Mouse (Mus musculus): ENCODE results near the gene Ly6g6c.

The Ly6g6c gene

GRCm38 (mm10) chr17:35064951-35065947 lies at the start of gene Ly6g6c:
Gene Ly6g6c, plus strand, starts transcription at chr17:35065388.
- ATAC-seq (ENCODE audit: insufficient number of reproducible peaks, low FRiP score, low TSS enrichment), result no peak

GRCm38 (mm10) chr17:35016376-35016775 lies 48.8 kb upstream of the Ly6g6c start, which contains the start of gene Vwa7:
Gene Vwa7, plus strand, starts transcription at chr17:35016579.
- ATAC-seq (ENCODE audit: insufficient number of reproducible peaks, low FRiP score, low TSS enrichment), result 0 out of 2 replicates have a peak, but pooled peaks have one; percentile 17

- no peak for ATAC-seq (ENCODE audit: insufficient number of reproducible peaks, low FRiP score, low TSS enrichment)
These were observed 48.1 kb upstream of the Ly6g6c start for GRCm38 (mm10) chr17:35016791-35017705.

GRCm38 (mm10) chr17:35017706-35018030 lies 47.5 kb upstream of the Ly6g6c start:
- no peak for ATAC-seq (ENCODE audit: insufficient number of reproducible peaks, low FRiP score, low TSS enrichment)

- no peak for ATAC-seq (ENCODE audit: insufficient number of reproducible peaks, low FRiP score, low TSS enrichment)
These were observed 47.0 kb upstream of the Ly6g6c start for GRCm38 (mm10) chr17:35018171-35018570.

GRCm38 (mm10) chr17:35019894-35020293 lies 45.3 kb upstream of the Ly6g6c start:
- no peak for ATAC-seq (ENCODE audit: insufficient number of reproducible peaks, low FRiP score, low TSS enrichment)

- no peak for ATAC-seq (ENCODE audit: insufficient number of reproducible peaks, low FRiP score, low TSS enrichment)
These were observed 44.6 kb upstream of the Ly6g6c start for GRCm38 (mm10) chr17:35020551-35020950.

- ATAC-seq (ENCODE audit: insufficient number of reproducible peaks, low FRiP score, low TSS enrichment), result 0 out of 2 replicates have a peak, but pooled peaks have one; percentile 34
These were observed 43.9 kb upstream of the Ly6g6c start for GRCm38 (mm10) chr17:35021163-35021808.

- ATAC-seq (ENCODE audit: insufficient number of reproducible peaks, low FRiP score, low TSS enrichment), result no peak
These were observed 43.2 kb upstream of the Ly6g6c start for GRCm38 (mm10) chr17:35021842-35022477.

- no peak for ATAC-seq (ENCODE audit: insufficient number of reproducible peaks, low FRiP score, low TSS enrichment)
These were observed 42.6 kb upstream of the Ly6g6c start for GRCm38 (mm10) chr17:35022541-35023060.

GRCm38 (mm10) chr17:35023221-35023620 lies 42.0 kb upstream of the Ly6g6c start:
- ATAC-seq (ENCODE audit: insufficient number of reproducible peaks, low FRiP score, low TSS enrichment), result no peak

- ATAC-seq (ENCODE audit: insufficient number of reproducible peaks, low FRiP score, low TSS enrichment), result no peak
These were observed 41.4 kb upstream of the Ly6g6c start for GRCm38 (mm10) chr17:35023756-35024155.

- no peak for ATAC-seq (ENCODE audit: insufficient number of reproducible peaks, low FRiP score, low TSS enrichment)
These were observed 40.9 kb upstream of the Ly6g6c start for GRCm38 (mm10) chr17:35024261-35024660.

GRCm38 (mm10) chr17:35024691-35025488 lies 40.3 kb upstream of the Ly6g6c start:
- no peak for ATAC-seq (ENCODE audit: insufficient number of reproducible peaks, low FRiP score, low TSS enrichment)

- ATAC-seq (ENCODE audit: insufficient number of reproducible peaks, low FRiP score, low TSS enrichment), result no peak
These were observed 39.0 kb upstream of the Ly6g6c start for GRCm38 (mm10) chr17:35026206-35026605.

GRCm38 (mm10) chr17:35027277-35028068 lies 37.7 kb upstream of the Ly6g6c start, which contains the start of gene Sapcd1:
Gene Sapcd1, minus strand, starts transcription at chr17:35028016.
- no peak for ATAC-seq (ENCODE audit: insufficient number of reproducible peaks, low FRiP score, low TSS enrichment)

GRCm38 (mm10) chr17:35028315-35028714 lies 36.9 kb upstream of the Ly6g6c start:
- no peak for ATAC-seq (ENCODE audit: insufficient number of reproducible peaks, low FRiP score, low TSS enrichment)
